Mouse (Mus musculus) CH12.LX (cell line): ENCODE measurements around the gene Olfr1368. TPM values are rescaled to one million over a fixed set of nuclear protein-coding genes. Genes with fewer than 3 reads are reported as not detected.

Experiments used
- DNase-seq: peaks from one replicate; pipeline ENCODE4 v3.0.0-alpha.2; 2013; ENCODE audit errors: extremely low read depth
- H3K27ac ChIP-seq: 2 replicates; pipeline ENCODE4 v1.5.1; 2012; ENCODE audit warnings: low read depth, mild to moderate bottlenecking, control low read depth, moderate library complexity; ENCODE audit not compliant: insufficient read depth
- H3K27me3 ChIP-seq: replicated peaks from 2 replicates; pipeline ENCODE3; 2012; ENCODE audit warnings: inconsistent platforms
- H3K36me3 ChIP-seq, 2 experiments: replicated peaks in 1 of 2; 2 replicates each; pipeline versions ENCODE3 to v1.6.1; 2012; ENCODE audit warnings: inconsistent platforms in 1 of 2, low read length in 1 of 2, mild to moderate bottlenecking in 1 of 2, mixed read lengths in 1 of 2, moderate library complexity in 1 of 2; ENCODE audit not compliant: control insufficient read depth in 1 of 2, insufficient read depth in 1 of 2
- H3K4me1 ChIP-seq, 2 experiments: 2 replicates each; pipeline ENCODE4 v1.6.1; 2012; ENCODE audit warnings: inconsistent platforms in 1 of 2, moderate library complexity in 1 of 2; ENCODE audit not compliant: insufficient read depth in 2 of 2, control insufficient read depth in 1 of 2
- H3K4me2 ChIP-seq: 2 replicates; pipeline ENCODE4 v1.6.1; 2012; ENCODE audit warnings: low read depth, mild to moderate bottlenecking, control low read depth; ENCODE audit not compliant: poor library complexity, insufficient read depth, severe bottlenecking
- H3K4me3 ChIP-seq, 3 experiments: fragments of 150-350 bp in 1 of 3; sonication (generic) in 1 of 3; replicated peaks in 1 of 3; 2 replicates each; pipeline versions ENCODE3 to v1.5.1; 2011 to 2012; ENCODE audit warnings: low read depth in 2 of 3, low read length in 2 of 3, mild to moderate bottlenecking in 2 of 3, moderate library complexity in 2 of 3, control low read depth in 1 of 3, improper control_type of control experiment in 1 of 3, inconsistent platforms in 1 of 3, mixed read lengths in 1 of 3; ENCODE audit not compliant: poor library complexity in 1 of 3
- H3K79me2 ChIP-seq: replicated peaks from 2 replicates; pipeline ENCODE4 v1.6.1; 2012; ENCODE audit warnings: mild to moderate bottlenecking, moderate library complexity; ENCODE audit not compliant: control insufficient read depth, poor library complexity, insufficient read depth, severe bottlenecking; ENCODE audit errors: extremely low read depth
- H3K9ac ChIP-seq: 2 replicates; pipeline ENCODE4 v1.6.1; 2012; ENCODE audit warnings: low read depth, mild to moderate bottlenecking, control low read depth, moderate library complexity; ENCODE audit not compliant: insufficient read depth
- H3K9me3 ChIP-seq: replicated peaks from 2 replicates; pipeline ENCODE3; 2012; ENCODE audit warnings: low read length, inconsistent platforms, mixed read lengths
- BHLHE40 ChIP-seq: IDR thresholded peaks from 2 replicates; pipeline ENCODE4 v1.6.1; 2011; ENCODE audit warnings: mild to moderate bottlenecking, low read depth, low read length, improper control_type of control experiment
- CTCF ChIP-seq, 2 experiments: IDR thresholded peaks in 1 of 2; conservative IDR thresholded peaks in 1 of 2; 2 replicates each; pipeline ENCODE4 v1.5.1; 2011 to 2012; ENCODE audit warnings: low read depth in 2 of 2, low read length in 2 of 2, improper control_type of control experiment in 1 of 2, inconsistent platforms in 1 of 2, mild to moderate bottlenecking in 1 of 2, moderate library complexity in 1 of 2
- EP300 ChIP-seq: IDR thresholded peaks from 2 replicates; pipeline ENCODE4 v1.6.1; 2011; ENCODE audit warnings: low read length, improper control_type of control experiment
- ETS1 ChIP-seq: conservative IDR thresholded peaks from 2 replicates; pipeline ENCODE4 v1.6.1; 2012; ENCODE audit warnings: low read depth, mild to moderate bottlenecking, inconsistent platforms, low read length, improper control_type of control experiment, moderate library complexity
- HCFC1 ChIP-seq: IDR thresholded peaks from 2 replicates; pipeline ENCODE4 v1.6.1; 2012; ENCODE audit warnings: low read depth, mild to moderate bottlenecking, inconsistent platforms, low read length, improper control_type of control experiment
- IRF4 ChIP-seq: IDR thresholded peaks from 2 replicates; pipeline ENCODE4 v1.6.1; 2014; ENCODE audit warnings: low read depth, mild to moderate bottlenecking, inconsistent platforms, low read length, improper control_type of control experiment
- JUN ChIP-seq: IDR thresholded peaks from 2 replicates; pipeline ENCODE4 v1.6.1; 2011; ENCODE audit warnings: low read depth, mild to moderate bottlenecking, low read length, improper control_type of control experiment, moderate library complexity; ENCODE audit not compliant: insufficient read depth
- MAX ChIP-seq: IDR thresholded peaks from 2 replicates; pipeline ENCODE4 v1.6.1; 2011; ENCODE audit warnings: low read length, improper control_type of control experiment
- MEF2A ChIP-seq: IDR thresholded peaks from 2 replicates; pipeline ENCODE4 v1.6.1; 2014; ENCODE audit warnings: low read depth, mild to moderate bottlenecking, inconsistent platforms, low read length, improper control_type of control experiment, borderline replicate concordance
- MXI1 ChIP-seq: IDR thresholded peaks from 2 replicates; pipeline ENCODE4 v1.6.1; 2011; ENCODE audit warnings: mild to moderate bottlenecking, low read depth, low read length, improper control_type of control experiment
- MYC ChIP-seq: IDR thresholded peaks from 2 replicates; pipeline ENCODE4 v1.6.1; 2011; ENCODE audit warnings: low read depth, mild to moderate bottlenecking, improper control_type of control experiment, low read length
- NELFE ChIP-seq: IDR thresholded peaks from 2 replicates; pipeline ENCODE4 v1.6.1; 2011; ENCODE audit warnings: low read depth, low read length, improper control_type of control experiment
- NRF1 ChIP-seq: IDR thresholded peaks from 2 replicates; pipeline ENCODE4 v1.6.1; 2014; ENCODE audit warnings: low read depth, mild to moderate bottlenecking, inconsistent platforms, low read length, improper control_type of control experiment, moderate library complexity
- RCOR1 ChIP-seq: conservative IDR thresholded peaks from 2 replicates; pipeline ENCODE4 v1.6.1; 2012; ENCODE audit warnings: low read depth, mild to moderate bottlenecking, inconsistent platforms, low read length, improper control_type of control experiment
- SMC3 ChIP-seq: IDR thresholded peaks from 2 replicates; pipeline ENCODE4 v1.6.1; 2011; ENCODE audit warnings: low read depth, low read length, improper control_type of control experiment
- USF1 ChIP-seq: IDR thresholded peaks from 2 replicates; pipeline ENCODE4 v1.6.1; 2014; ENCODE audit warnings: low read depth, mild to moderate bottlenecking, inconsistent platforms, low read length, improper control_type of control experiment
- USF2 ChIP-seq: conservative IDR thresholded peaks from 2 replicates; pipeline ENCODE4 v1.6.1; 2011; ENCODE audit warnings: low read depth, low read length, improper control_type of control experiment
- ZMIZ1 ChIP-seq: IDR thresholded peaks from 2 replicates; pipeline ENCODE4 v1.6.1; 2012; ENCODE audit warnings: low read depth, mild to moderate bottlenecking, inconsistent platforms, low read length, improper control_type of control experiment
- ZNF384 ChIP-seq: IDR thresholded peaks from 2 replicates; pipeline ENCODE4 v1.6.1; 2012; ENCODE audit warnings: low read depth, low read length, improper control_type of control experiment, inconsistent platforms
- dilution Hi-C: fragments of 300-500 bp; cut with MboI; formaldehyde crosslinking; loops from 2 replicates; pipeline ENCODE4 v1.14.3; 2020; ENCODE audit warnings: low sequenced_read_pairs; ENCODE audit not compliant: extremely low pct_unique_long_range_greater_than_20kb, extremely low pct_ligation_motif_present
- in situ Hi-C: fragments of 300-500 bp; cut with MboI; formaldehyde crosslinking; loops from 3 replicates; pipeline ENCODE4 v1.14.3; 2019; ENCODE audit warnings: low sequenced_read_pairs, low pct_ligation_motif_present, low pct_unique_long_range_greater_than_20kb, mixed read lengths
- polyA plus RNA-seq: library from polyadenylated mRNA; unstranded; fragments of >175 nt; gene quantifications from 2 replicates; pipeline ENCODE4 v1.2.1, GENCODE M21; 2012; ENCODE audit warnings: low read depth; ENCODE audit not compliant: insufficient read length
- total RNA-seq, 2 experiments: library from RNA; depleted of rRNA; stranded (reverse); fragments of 300-350 nt in 1 of 2; fragments of >200 nt in 1 of 2; gene quantifications; 2 replicates each; pipeline ENCODE4 v1.2.3; 2012 to 2014

Gene Olfr1368
- total and polyA plus RNA-seq, 3 experiments, result not detected

DNA sequence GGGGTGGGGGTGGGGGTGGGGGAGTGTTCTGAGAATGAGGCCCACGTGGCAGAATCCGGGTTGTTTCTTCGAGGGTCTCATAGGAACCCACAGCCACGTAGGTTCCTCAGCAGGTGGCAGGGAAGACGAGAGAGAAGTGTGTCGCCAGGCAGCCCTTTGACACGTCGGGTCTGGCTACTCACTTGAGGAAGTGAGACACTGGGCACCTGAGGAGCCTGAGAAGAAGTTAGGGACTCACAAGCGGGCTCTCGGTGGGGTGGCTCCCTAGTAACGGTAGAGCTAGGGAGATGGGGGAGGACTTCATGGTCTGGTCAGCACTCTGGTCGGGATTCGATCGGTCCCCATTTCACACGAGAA, 33.7 kb upstream of the Olfr1368 start, which contains the start of gene Trim27:
Gene Trim27, plus strand, starts transcription at position 79 of the 357 bp plus-strand sequence.
- H3K9me3 ChIP-seq, result no peaks in the 10 kb centered on the region
- no peak for DNase-seq
- peaks cover 37% of the 10 kb centered on the region for H3K79me2 ChIP-seq
- peaks cover 15 to 27% of the 10 kb centered on the region in 2 experiments for H3K36me3 ChIP-seq
- H3K27ac ChIP-seq, result peak within 1 kb of the TSS; percentile 89
- H3K9ac ChIP-seq, result peak within 1 kb of the TSS; percentile 81
- TF ChIP-seq JUN (no peak), BHLHE40 (0 out of 2 replicates have a peak, but pooled peaks have one; percentile 38), USF1 (no peak), MXI1 (peak; percentile 75; the same call in 1 of the 2 replicates)
- peaks cover 3% of the 10 kb centered on the region for H3K27me3 ChIP-seq
- peak within 1 kb of the TSS; percentile 86 to 100 (median 99) for H3K4me3 ChIP-seq
- dilution Hi-C loops, result no loop called here
- peaks cover 6 to 47% of the 10 kb centered on the region in 2 experiments for H3K4me1 ChIP-seq
- peak within 1 kb of the TSS; percentile 98 for H3K4me2 ChIP-seq
- in situ Hi-C loops, result loop anchor here (5.0 to 10.0 kb wide), 2 partner anchors 43 to 845 kb away; no protein-coding TSS in a partner anchor

DNA sequence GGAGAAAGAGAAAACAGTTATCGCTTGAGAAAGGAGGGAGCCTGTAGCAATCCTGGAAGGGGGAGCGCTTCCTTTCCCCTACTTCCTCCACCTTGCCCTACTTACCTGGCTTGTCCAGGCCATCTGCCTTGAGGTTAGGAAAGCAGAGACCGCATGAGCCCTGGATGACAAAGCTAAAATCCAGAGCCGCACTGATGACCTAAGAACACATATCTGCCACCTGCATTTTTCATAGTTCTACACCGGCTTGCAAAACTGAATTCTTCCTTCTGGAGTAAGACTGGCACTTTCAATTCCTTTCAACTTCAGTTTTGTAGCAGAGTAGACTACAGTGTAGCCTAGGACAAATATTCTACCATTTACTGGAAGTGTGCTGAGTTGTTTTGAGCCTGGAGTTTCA, 32.7 kb upstream of the Olfr1368 start:
- Histone ChIP-seq H3K27me3 (peaks cover 3% of the 10 kb centered on the region), H3K4me1 (peaks cover 6 to 43% of the 10 kb centered on the region in 2 experiments), H3K36me3 (peaks cover 10 to 18% of the 10 kb centered on the region in 2 experiments), H3K9ac (no peak overlapping the region), H3K27ac (no peak overlapping the region), H3K4me2 (peak overlapping the region; percentile 98; the same call in 1 of the 2 replicates), H3K79me2 (peaks cover 27% of the 10 kb centered on the region), H3K4me3 (no peak overlapping the region), H3K9me3 (no peaks in the 10 kb centered on the region)
- dilution Hi-C loops, result no loop called here
- TF ChIP-seq MXI1 (no peak), USF2 (no peak), RCOR1 (no peak), SMC3 (no peak), NRF1 (no peak), JUN (no peak), CTCF (conservative IDR thresholded peaks at IDR 0.05 in 1 of 2, IDR thresholded peaks at IDR 0.05 in 1 of 2; ENCODE audit: low read depth in 2 of 2, low read length in 2 of 2) (no peak), ZNF384 (no peak), HCFC1 (no peak), MEF2A (no peak), MAX (no peak), MYC (no peak), EP300 (no peak), ETS1 (no peak), NELFE (no peak), ZMIZ1 (no peak), IRF4 (no peak)
- in situ Hi-C loops, result loop anchor here (5.0 to 10.0 kb wide), 2 partner anchors 44 to 846 kb away; no protein-coding TSS in a partner anchor
- no peak for DNase-seq
